Mouse (Mus musculus): ENCODE data around the gene Tmem150a.

Tmem150a gene

GRCm38 (mm10) chr6:72373184-72373583 is 17.9 kb downstream of the Tmem150a start:
- DNase-seq (ENCODE audit: low spot score in 2 of 2), result no peak

GRCm38 (mm10) chr6:72374206-72374605 is 19.0 kb downstream of the Tmem150a start:
- DNase-seq (ENCODE audit: low spot score in 2 of 2), result no peak

GRCm38 (mm10) chr6:72374820-72375563 is 19.7 kb downstream of the Tmem150a start:
- DNase-seq (ENCODE audit: low spot score in 2 of 2), result no peak

- no peak for DNase-seq (ENCODE audit: low spot score in 2 of 2)
These were observed 23.4 kb downstream of the Tmem150a start for GRCm38 (mm10) chr6:72378510-72379234.

GRCm38 (mm10) chr6:72379377-72380130 is 24.3 kb downstream of the Tmem150a start:
- DNase-seq (ENCODE audit: low spot score in 2 of 2), result no peak

GRCm38 (mm10) chr6:72380131-72380770 is 25.0 kb downstream of the Tmem150a start, which contains the start of gene Vamp5:
Gene Vamp5 (minus strand): TSS chr6:72380468.
- DNase-seq (ENCODE audit: low spot score in 2 of 2), result no peak

GRCm38 (mm10) chr6:72382494-72382893 is 27.2 kb downstream of the Tmem150a start:
- DNase-seq (ENCODE audit: low spot score in 2 of 2), result no peak

- no peak for DNase-seq (ENCODE audit: low spot score in 2 of 2)
These were observed 28.0 kb downstream of the Tmem150a start for GRCm38 (mm10) chr6:72383142-72383820.

- no peak for DNase-seq (ENCODE audit: low spot score in 2 of 2)
These were observed 28.7 kb downstream of the Tmem150a start for GRCm38 (mm10) chr6:72383952-72384351.

- DNase-seq (ENCODE audit: low spot score in 2 of 2), result no peak
These were observed 30.0 kb downstream of the Tmem150a start for GRCm38 (mm10) chr6:72385258-72385657.

- DNase-seq (ENCODE audit: low spot score in 2 of 2), result no peak
These were observed 31.3 kb downstream of the Tmem150a start for GRCm38 (mm10) chr6:72386561-72386960.

- no peak for DNase-seq (ENCODE audit: low spot score in 2 of 2)
These were observed 32.6 kb downstream of the Tmem150a start for GRCm38 (mm10) chr6:72387816-72388215.

- no peak for DNase-seq (ENCODE audit: low spot score in 2 of 2)
These were observed 33.0 kb downstream of the Tmem150a start for GRCm38 (mm10) chr6:72388266-72388665.

GRCm38 (mm10) chr6:72388791-72389329 is 33.6 kb downstream of the Tmem150a start:
- DNase-seq (ENCODE audit: low spot score in 2 of 2), result no peak

GRCm38 (mm10) chr6:72389471-72389940 is 34.3 kb downstream of the Tmem150a start:
- no peak for DNase-seq (ENCODE audit: low spot score in 2 of 2)

- peak in 1 of 2 experiments; percentile 38 for DNase-seq (ENCODE audit: low spot score in 2 of 2)
These were observed 34.9 kb downstream of the Tmem150a start, which contains the start of gene Vamp8 for GRCm38 (mm10) chr6:72389941-72390771. Gene Vamp8 (minus strand): TSS chr6:72390703.

- DNase-seq (ENCODE audit: low spot score in 2 of 2), result no peak
These were observed 35.7 kb downstream of the Tmem150a start for GRCm38 (mm10) chr6:72390795-72391521.

- no peak for DNase-seq (ENCODE audit: low spot score in 2 of 2)
These were observed 37.1 kb downstream of the Tmem150a start for GRCm38 (mm10) chr6:72392341-72392740.

- no peak for DNase-seq (ENCODE audit: low spot score in 2 of 2)
These were observed 41.6 kb downstream of the Tmem150a start for GRCm38 (mm10) chr6:72396837-72397251.
